Mouse (Mus musculus): ENCODE measurements around the gene Gpkow. TPM values are rescaled to one million over a fixed set of nuclear protein-coding genes. Genes with fewer than 3 reads are reported as not detected.

The Gpkow gene
- 78.2 TPM for polyA plus RNA-seq (2017; shearing (Covaris generic))

DNA sequence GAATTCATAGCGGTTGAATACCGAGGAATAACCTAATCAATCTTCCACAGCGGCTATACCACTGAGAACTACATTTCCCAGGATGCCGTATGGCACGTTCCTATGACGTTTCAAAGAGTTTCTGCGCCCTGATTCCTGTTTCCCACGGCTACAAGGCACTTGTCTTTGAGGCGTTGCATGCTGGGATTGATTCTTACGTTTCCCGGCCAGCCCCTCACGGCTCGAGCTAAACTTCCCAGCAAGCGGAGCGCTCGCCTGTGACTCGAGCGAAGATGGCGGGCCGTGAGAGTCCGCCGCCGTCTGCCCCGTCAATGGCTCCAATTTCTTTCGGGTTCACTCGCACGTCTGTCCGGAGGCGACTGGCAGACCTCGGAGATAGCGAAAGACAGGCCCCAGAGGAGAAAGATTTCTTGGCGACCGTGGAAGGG, at the start of gene Gpkow:
Gene Gpkow, plus strand, starts transcription at position 178 of the 428 bp plus-strand sequence.

DNA sequence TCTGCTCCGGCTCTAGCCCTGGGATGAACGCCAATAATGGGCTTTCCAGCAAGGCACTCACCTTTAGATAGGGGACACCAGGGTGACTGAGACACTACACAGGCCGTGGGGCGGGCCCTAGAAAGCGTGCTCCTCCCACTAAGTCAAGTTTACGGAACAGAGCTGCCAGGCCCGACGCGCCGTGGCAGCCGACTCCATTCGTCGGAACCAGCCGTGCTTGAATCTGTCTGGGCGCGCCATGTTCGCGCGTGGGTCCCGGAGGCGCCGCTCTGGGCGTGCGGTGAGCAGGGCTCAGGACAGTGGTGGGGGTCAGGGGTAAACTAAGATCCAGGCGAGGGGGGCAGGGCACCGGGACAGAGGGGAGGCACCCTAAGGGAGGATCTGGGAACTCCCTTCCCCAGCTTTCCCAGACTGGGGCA, 39.7 kb upstream of the Gpkow start, which contains the start of gene Prickle3:
Gene Prickle3, plus strand, starts transcription at position 40 of the 419 bp plus-strand sequence.

DNA sequence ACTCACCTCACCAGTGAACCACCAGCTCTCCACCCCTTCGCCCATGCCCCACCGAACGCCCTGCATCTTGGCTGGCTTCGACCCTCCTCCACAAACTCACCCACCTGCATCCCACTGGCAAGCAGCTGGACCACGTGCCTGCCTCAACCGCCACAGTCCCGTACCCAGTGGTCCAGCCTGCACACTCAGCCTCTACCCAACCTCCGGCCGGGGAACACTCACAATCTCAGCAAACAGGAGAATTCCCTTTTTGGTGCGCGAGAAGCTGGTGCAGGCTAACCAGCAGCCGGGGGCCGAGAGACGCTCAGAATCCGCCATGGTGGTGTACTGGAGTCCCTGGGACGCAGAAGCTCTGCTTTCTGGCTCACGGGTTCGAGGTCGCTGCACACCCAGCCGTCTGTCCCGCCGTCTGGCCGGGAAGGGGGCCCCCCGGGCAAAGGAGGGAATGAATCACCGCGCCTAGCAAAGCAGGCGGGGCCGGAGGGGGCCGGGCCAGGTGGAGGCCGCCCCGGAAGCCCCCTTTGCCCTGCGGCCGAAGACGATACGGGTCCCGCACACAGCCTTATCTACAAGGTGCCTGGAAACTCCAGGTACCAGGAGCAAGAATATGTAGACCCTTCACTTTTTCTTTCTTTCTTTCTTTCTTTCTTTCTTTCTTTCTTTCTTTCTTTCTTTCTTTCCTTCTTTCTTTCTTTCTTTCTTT, 25.9 kb upstream of the Gpkow start, which contains the start of gene Plp2:
Gene Plp2, minus strand, starts transcription at position 470 of the 703 bp plus-strand sequence.

DNA sequence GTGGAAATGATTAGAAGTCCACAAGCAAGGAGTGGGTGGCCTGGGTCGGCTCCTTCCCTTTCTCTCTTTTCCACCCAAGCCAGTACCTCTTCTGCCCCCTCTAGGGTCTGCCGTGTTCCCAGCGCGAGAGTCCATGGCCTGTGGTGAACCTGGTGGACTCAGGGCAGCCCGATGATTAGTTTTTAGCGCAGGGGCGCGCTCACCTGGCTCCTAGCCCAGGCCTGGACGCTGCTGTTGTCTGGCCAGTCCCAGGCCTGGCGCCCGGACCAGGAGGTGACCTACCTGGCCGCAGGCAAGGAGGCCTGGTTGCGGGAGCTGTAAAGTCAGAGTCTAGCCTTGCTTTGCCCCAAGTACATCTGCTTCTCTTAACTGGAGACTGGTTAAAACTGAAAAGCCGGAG, 16.1 kb upstream of the Gpkow start, which contains the start of gene Magix:
Gene Magix, minus strand, starts transcription at position 388 of the 400 bp plus-strand sequence.

DNA sequence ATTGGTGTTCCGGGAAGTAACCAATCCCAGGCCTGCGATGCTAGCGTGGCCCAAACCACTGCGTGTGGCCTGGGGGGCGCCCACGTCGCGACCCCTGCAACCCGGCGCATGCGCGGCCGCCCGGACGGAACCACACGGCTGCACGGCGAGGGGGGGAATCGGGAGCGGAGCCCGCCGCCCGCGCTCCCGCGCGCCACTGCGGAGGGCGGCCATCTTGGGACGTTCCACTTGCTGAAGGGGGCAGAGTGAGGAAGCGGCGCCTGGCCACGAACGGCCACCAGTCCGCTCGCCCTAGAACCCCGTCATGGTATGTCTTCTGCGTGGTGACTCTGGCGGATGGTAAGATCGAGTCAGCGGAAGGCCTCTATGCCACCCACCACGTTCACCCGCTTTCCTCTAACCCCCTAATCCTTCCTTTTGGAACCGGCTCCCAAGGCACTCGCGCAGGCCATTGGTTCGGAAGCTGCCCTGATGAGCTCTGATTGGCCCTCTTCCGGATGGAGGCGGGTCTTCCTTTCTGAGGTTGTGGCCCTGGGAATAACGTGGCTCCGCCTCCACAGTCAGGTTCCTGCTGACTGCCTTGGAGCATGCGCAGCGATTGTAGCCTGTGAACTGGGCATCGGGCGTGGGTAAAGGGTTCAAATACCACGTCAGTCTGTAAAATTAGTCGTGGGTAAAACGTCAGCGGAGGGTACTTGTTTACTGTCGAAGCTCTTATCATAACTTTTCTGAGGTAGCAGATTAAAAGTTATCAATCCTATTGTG, 17.4 kb downstream of the Gpkow start, which contains the start of gene Wdr45:
Gene Wdr45, plus strand, starts transcription at position 199 of the 765 bp plus-strand sequence.

DNA sequence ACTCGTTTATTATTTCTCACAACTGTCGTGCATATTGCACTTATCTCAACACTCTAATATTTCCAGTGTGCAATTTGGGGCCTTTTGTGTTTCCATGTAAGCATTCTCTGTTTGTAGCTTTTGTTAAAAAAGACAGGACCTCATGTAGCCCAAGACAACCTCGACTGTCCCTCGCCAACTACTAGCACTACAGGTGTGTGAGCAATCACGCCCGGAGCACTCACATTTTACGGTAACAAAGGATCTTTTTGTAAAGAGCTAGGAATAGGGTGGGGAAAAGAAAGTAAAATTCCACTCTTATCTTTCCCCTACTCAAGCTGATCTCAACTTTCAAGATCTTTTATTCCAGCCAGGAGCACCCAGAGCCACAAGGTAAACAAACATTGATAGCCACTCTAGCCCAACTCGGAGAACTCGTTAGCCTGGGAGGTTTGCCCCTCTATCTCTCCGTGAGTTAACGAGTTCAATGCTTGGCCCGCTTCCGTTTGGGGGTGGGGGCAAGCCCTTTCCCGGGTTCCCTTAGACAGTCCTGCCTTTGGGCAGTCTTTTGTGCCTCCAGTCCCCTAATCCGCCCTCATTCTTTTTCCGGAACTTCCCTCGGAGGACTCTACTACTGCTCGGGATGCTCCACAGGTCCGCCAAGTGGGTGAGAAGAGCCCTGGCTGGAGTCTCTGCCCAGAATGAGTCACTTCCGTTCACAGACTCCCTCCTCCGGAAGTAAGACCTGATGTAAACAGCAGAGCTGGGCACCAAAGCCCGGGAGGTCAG, 24.8 kb downstream of the Gpkow start, which contains the start of gene Gm45208:
Gene Gm45208, plus strand, starts transcription at position 732 of the 768 bp plus-strand sequence.

DNA sequence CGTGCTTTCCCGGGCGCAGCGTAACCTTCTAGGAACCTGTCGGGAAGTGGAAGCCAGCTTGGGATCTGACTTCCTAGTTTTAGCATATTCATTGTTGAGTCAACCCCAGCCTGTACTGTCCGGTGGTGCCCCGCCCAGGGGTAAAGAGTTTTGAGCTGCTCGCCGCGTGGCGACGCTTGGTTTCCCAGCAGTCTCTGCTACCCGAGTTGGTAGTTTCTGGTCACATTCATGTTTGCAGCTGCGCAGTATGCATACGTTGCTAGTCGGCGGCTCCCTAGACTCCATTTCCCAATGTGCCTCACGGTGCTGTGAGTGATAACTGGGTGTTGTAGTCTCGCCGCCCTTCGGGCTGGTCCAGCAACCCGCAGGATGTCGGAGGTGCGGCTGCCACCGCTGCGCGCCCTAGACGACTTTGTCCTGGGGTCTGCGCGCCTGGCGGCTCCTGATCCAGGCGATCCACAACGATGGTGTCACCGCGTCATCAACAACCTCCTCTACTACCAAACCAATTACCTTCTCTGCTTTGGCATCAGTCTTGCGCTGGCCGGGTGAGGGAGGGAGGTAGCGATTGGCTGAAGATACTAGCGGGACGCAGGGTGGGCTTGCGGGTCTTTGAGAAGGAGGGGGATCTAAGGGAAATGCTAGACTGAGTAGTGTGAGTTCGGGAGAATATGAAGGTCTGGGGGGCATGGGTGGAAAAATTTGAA, 31.4 kb downstream of the Gpkow start, which contains the start of gene Praf2:
Gene Praf2, plus strand, starts transcription at position 225 of the 707 bp plus-strand sequence.

DNA sequence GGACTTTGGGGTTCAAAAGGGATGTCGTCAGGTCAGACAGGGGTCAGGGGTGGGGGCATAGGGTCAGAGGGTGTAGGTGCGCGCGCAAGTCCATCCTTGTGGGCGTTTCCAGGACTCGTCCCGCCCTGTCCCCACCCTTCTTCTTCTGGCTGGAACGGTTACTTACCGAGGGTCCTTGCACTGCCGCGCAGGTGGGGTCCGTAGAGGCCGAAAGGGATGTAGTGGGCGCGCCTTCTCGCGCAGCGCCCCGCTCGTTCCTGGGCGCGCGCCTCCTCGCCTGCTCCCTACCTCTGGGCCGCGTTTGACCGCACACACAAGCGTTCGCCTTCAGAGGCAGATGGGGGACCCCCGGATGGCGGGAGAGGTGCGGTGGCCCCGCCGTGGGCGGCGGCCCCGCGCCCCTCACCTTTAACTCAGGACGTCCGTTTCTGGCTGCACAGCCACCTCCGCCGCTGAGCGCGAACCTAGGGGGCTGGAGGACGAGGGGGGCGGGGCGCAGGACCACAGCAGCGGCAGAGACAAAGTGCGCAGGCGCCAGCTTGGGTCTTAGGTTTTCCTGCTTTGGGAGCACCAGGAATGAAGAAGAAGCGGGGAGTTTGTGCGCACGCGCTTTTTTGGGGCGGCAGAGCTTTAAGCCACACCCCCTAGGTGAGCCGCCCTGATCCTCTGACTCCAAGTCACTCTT, 53.6 kb downstream of the Gpkow start, which contains the start of gene Ccdc120:
Gene Ccdc120, minus strand, starts transcription at position 474 of the 685 bp plus-strand sequence.

Other genes with a start within 250 kb of the Gpkow start
- gene Foxp3, start 123.5 kb upstream of the Gpkow start, polyA plus RNA-seq (2017; shearing (Covaris generic)), result not detected
- 2.9 TPM for gene Ppp1r3f, start 122.8 kb upstream of the Gpkow start, polyA plus RNA-seq (2017; shearing (Covaris generic))
- gene Ccdc22, start 91.6 kb upstream of the Gpkow start, polyA plus RNA-seq (2017; shearing (Covaris generic)), result 12.1 TPM
- 0.76 TPM for gene Cacna1f, start 90.0 kb upstream of the Gpkow start, polyA plus RNA-seq (2017; shearing (Covaris generic))
- gene Syp, start 58.7 kb upstream of the Gpkow start, polyA plus RNA-seq (2017; shearing (Covaris generic)), result 0.46 TPM
- 21.7 TPM for gene Prickle3, start 39.9 kb upstream of the Gpkow start, polyA plus RNA-seq (2017; shearing (Covaris generic))
- 39.3 TPM for gene Plp2, start 25.7 kb upstream of the Gpkow start, polyA plus RNA-seq (2017; shearing (Covaris generic))
- gene Magix, start 15.9 kb upstream of the Gpkow start, polyA plus RNA-seq (2017; shearing (Covaris generic)), result 0.35 TPM
- gene Wdr45, start 17.2 kb downstream of the Gpkow start, polyA plus RNA-seq (2017; shearing (Covaris generic)), result 93.4 TPM
- not detected for gene Gm45208, start 25.1 kb downstream of the Gpkow start, polyA plus RNA-seq (2017; shearing (Covaris generic))
- gene Praf2, start 31.3 kb downstream of the Gpkow start, polyA plus RNA-seq (2017; shearing (Covaris generic)), result 31.4 TPM
- gene Ccdc120, start 53.8 kb downstream of the Gpkow start, polyA plus RNA-seq (2017; shearing (Covaris generic)), result not detected
- gene Tfe3, start 65.4 kb downstream of the Gpkow start, polyA plus RNA-seq (2017; shearing (Covaris generic)), result 85.1 TPM
- gene Gripap1, start 92.6 kb downstream of the Gpkow start, polyA plus RNA-seq (2017; shearing (Covaris generic)), result 124 TPM
- gene Kcnd1, start 125.2 kb downstream of the Gpkow start, polyA plus RNA-seq (2017; shearing (Covaris generic)), result not detected
- 202 TPM for gene Otud5, start 144.2 kb downstream of the Gpkow start, polyA plus RNA-seq (2017; shearing (Covaris generic))
- gene Pim2, start 181.1 kb downstream of the Gpkow start, polyA plus RNA-seq (2017; shearing (Covaris generic)), result 320 TPM
- 52.3 TPM for gene Slc35a2, start 186.9 kb downstream of the Gpkow start, polyA plus RNA-seq (2017; shearing (Covaris generic))
- gene Pqbp1, start 202.1 kb downstream of the Gpkow start, polyA plus RNA-seq (2017; shearing (Covaris generic)), result 158 TPM
- gene Timm17b, start 202.2 kb downstream of the Gpkow start, polyA plus RNA-seq (2017; shearing (Covaris generic)), result 93.8 TPM
- gene Gm10491, start 210.7 kb downstream of the Gpkow start, polyA plus RNA-seq (2017; shearing (Covaris generic)), result not detected
- not detected for gene Gm10490, start 212.4 kb downstream of the Gpkow start, polyA plus RNA-seq (2017; shearing (Covaris generic))
- not detected for gene Pcsk1n, start 222.7 kb downstream of the Gpkow start, polyA plus RNA-seq (2017; shearing (Covaris generic))
- gene Eras, start 231.5 kb downstream of the Gpkow start, polyA plus RNA-seq (2017; shearing (Covaris generic)), result not detected

Data from effector memory CD4-positive, alpha-beta T cell, adult 7 months (primary cell).